Mouse (Mus musculus): ENCODE results near the gene Slfn4. TPM values are rescaled to one million over a fixed set of nuclear protein-coding genes. Genes with fewer than 3 reads are reported as not detected.
"Not testable (repeated sequence)": the region's sequence is repeated elsewhere in the genome, so short reads cannot be mapped to it uniquely, and the experiment has no call there.

Gene Slfn4
- polyA plus RNA-seq, 1 experiment from 2014 or later: not detected

GRCm38 (mm10) chr11:83223367-83223766 lies 48.4 kb downstream of the Slfn4 start:
- Histone ChIP-seq H3K9ac (ENCODE audit: low read length) (no peak overlapping the region), H3K27me3 (ENCODE audit: control insufficient read depth, insufficient read depth, low read length) (no peaks in the 10 kb centered on the region), H3K4me2 (no peak overlapping the region), H3K36me3 (ENCODE audit: control insufficient read depth, insufficient read depth, low read length) (no peaks in the 10 kb centered on the region), H3K9me3 (ENCODE audit: control insufficient read depth, low read length) (no peaks in the 10 kb centered on the region), H3K27ac (ENCODE audit: low read depth, low read length) (no peak overlapping the region), H3K4me3 (ENCODE audit: low read depth, low read length) (no peak overlapping the region), H3K4me1 (ENCODE audit: control insufficient read depth, insufficient read depth, low read length) (no peaks in the 10 kb centered on the region)
- no peak for ATAC-seq (ENCODE audit: low FRiP score)
- 88% methylated on average over 7 of the region's 7 CpGs for WGBS
- DNase-seq (ENCODE audit: low spot score, missing footprints): no peak

GRCm38 (mm10) chr11:83223793-83224192 lies 48.8 kb downstream of the Slfn4 start:
- H3K36me3 ChIP-seq (ENCODE audit: control insufficient read depth, insufficient read depth, low read length); H3K9me3 ChIP-seq (ENCODE audit: control insufficient read depth, low read length); DNase-seq (ENCODE audit: low spot score, missing footprints); H3K4me3 ChIP-seq (ENCODE audit: low read depth, low read length); H3K27me3 ChIP-seq (ENCODE audit: control insufficient read depth, insufficient read depth, low read length); H3K9ac ChIP-seq (ENCODE audit: low read length); H3K4me2 ChIP-seq; H3K4me1 ChIP-seq (ENCODE audit: control insufficient read depth, insufficient read depth, low read length); ATAC-seq (ENCODE audit: low FRiP score); H3K27ac ChIP-seq (ENCODE audit: low read depth, low read length): not testable (repeated sequence)
- 87% methylated on average over 5 of the region's 5 CpGs for WGBS

- no peak overlapping the region for H3K9ac ChIP-seq (ENCODE audit: low read length)
- H3K27me3 ChIP-seq (ENCODE audit: control insufficient read depth, insufficient read depth, low read length): no peaks in the 10 kb centered on the region
- no peak overlapping the region for H3K4me3 ChIP-seq (ENCODE audit: low read depth, low read length)
- H3K4me1 ChIP-seq (ENCODE audit: control insufficient read depth, insufficient read depth, low read length): no peaks in the 10 kb centered on the region
- no peaks in the 10 kb centered on the region for H3K36me3 ChIP-seq (ENCODE audit: control insufficient read depth, insufficient read depth, low read length)
- DNase-seq (ENCODE audit: low spot score, missing footprints) (no peak), ATAC-seq (ENCODE audit: low FRiP score) (no peak)
- 91% methylated on average over 9 of the region's 9 CpGs for WGBS
- H3K9me3 ChIP-seq (ENCODE audit: control insufficient read depth, low read length): no peaks in the 10 kb centered on the region
- no peak overlapping the region for H3K4me2 ChIP-seq
- no peak overlapping the region for H3K27ac ChIP-seq (ENCODE audit: low read depth, low read length)
These were observed 49.2 kb downstream of the Slfn4 start for GRCm38 (mm10) chr11:83224217-83224616.

- WGBS: 67% methylated on average over 3 of the region's 3 CpGs
- H3K9ac ChIP-seq (ENCODE audit: low read length): no peak overlapping the region
- no peak overlapping the region for H3K4me3 ChIP-seq (ENCODE audit: low read depth, low read length)
- H3K9me3 ChIP-seq (ENCODE audit: control insufficient read depth, low read length): no peaks in the 10 kb centered on the region
- no peak overlapping the region for H3K4me2 ChIP-seq
- no peaks in the 10 kb centered on the region for H3K27me3 ChIP-seq (ENCODE audit: control insufficient read depth, insufficient read depth, low read length)
- DNase-seq (ENCODE audit: low spot score, missing footprints): no peak
- H3K27ac ChIP-seq (ENCODE audit: low read depth, low read length): no peak overlapping the region
- no peaks in the 10 kb centered on the region for H3K4me1 ChIP-seq (ENCODE audit: control insufficient read depth, insufficient read depth, low read length)
- no peaks in the 10 kb centered on the region for H3K36me3 ChIP-seq (ENCODE audit: control insufficient read depth, insufficient read depth, low read length)
- no peak for ATAC-seq (ENCODE audit: low FRiP score)
These were observed 49.8 kb downstream of the Slfn4 start for GRCm38 (mm10) chr11:83224750-83225149.

- Histone ChIP-seq H3K27ac (ENCODE audit: low read depth, low read length) (no peak overlapping the region), H3K4me1 (ENCODE audit: control insufficient read depth, insufficient read depth, low read length) (no peaks in the 10 kb centered on the region), H3K4me3 (ENCODE audit: low read depth, low read length) (no peak overlapping the region), H3K9me3 (ENCODE audit: control insufficient read depth, low read length) (no peaks in the 10 kb centered on the region), H3K4me2 (no peak overlapping the region), H3K27me3 (ENCODE audit: control insufficient read depth, insufficient read depth, low read length) (no peaks in the 10 kb centered on the region), H3K36me3 (ENCODE audit: control insufficient read depth, insufficient read depth, low read length) (no peaks in the 10 kb centered on the region), H3K9ac (ENCODE audit: low read length) (no peak overlapping the region)
- WGBS: 89% methylated on average over 9 of the region's 9 CpGs
- DNase-seq (ENCODE audit: low spot score, missing footprints) (no peak), ATAC-seq (ENCODE audit: low FRiP score) (no peak)
These were observed 50.5 kb downstream of the Slfn4 start for GRCm38 (mm10) chr11:83225371-83225960.

GRCm38 (mm10) chr11:83227926-83228723 lies 53.1 kb downstream of the Slfn4 start:
- no peak for ATAC-seq (ENCODE audit: low FRiP score)
- 83% methylated on average over 7 of the region's 7 CpGs for WGBS
- H3K4me1 ChIP-seq (ENCODE audit: control insufficient read depth, insufficient read depth, low read length): no peaks in the 10 kb centered on the region

GRCm38 (mm10) chr11:83230966-83231365 lies 56.0 kb downstream of the Slfn4 start:
- no peaks in the 10 kb centered on the region for H3K27me3 ChIP-seq (ENCODE audit: control insufficient read depth, insufficient read depth, low read length)
- no peak for DNase-seq (ENCODE audit: low spot score, missing footprints)
- H3K4me3 ChIP-seq (ENCODE audit: low read depth, low read length): no peak overlapping the region
- H3K27ac ChIP-seq (ENCODE audit: low read depth, low read length): no peak overlapping the region
- 78% methylated on average over 3 of the region's 3 CpGs for WGBS
- no peak overlapping the region for H3K4me2 ChIP-seq
- H3K9ac ChIP-seq (ENCODE audit: low read length): no peak overlapping the region
- no peaks in the 10 kb centered on the region for H3K36me3 ChIP-seq (ENCODE audit: control insufficient read depth, insufficient read depth, low read length)
- H3K4me1 ChIP-seq (ENCODE audit: control insufficient read depth, insufficient read depth, low read length): no peaks in the 10 kb centered on the region
- ATAC-seq (ENCODE audit: low FRiP score): no peak
- no peaks in the 10 kb centered on the region for H3K9me3 ChIP-seq (ENCODE audit: control insufficient read depth, low read length)

More at GRCm38 (mm10) chr11:83227926-83228723, 53.1 kb downstream of the Slfn4 start:
- no peak overlapping the region for H3K9ac ChIP-seq (ENCODE audit: low read length)
- no peak overlapping the region for H3K4me2 ChIP-seq
- no peak overlapping the region for H3K4me3 ChIP-seq (ENCODE audit: low read depth, low read length)
- no peaks in the 10 kb centered on the region for H3K9me3 ChIP-seq (ENCODE audit: control insufficient read depth, low read length)
- no peak for DNase-seq (ENCODE audit: low spot score, missing footprints)
- no peaks in the 10 kb centered on the region for H3K27me3 ChIP-seq (ENCODE audit: control insufficient read depth, insufficient read depth, low read length)
- H3K27ac ChIP-seq (ENCODE audit: low read depth, low read length): no peak overlapping the region
- H3K36me3 ChIP-seq (ENCODE audit: control insufficient read depth, insufficient read depth, low read length): no peaks in the 10 kb centered on the region

- not testable (repeated sequence) for ATAC-seq (ENCODE audit: low FRiP score); H3K36me3 ChIP-seq (ENCODE audit: control insufficient read depth, insufficient read depth, low read length); H3K4me3 ChIP-seq (ENCODE audit: low read depth, low read length); H3K9ac ChIP-seq (ENCODE audit: low read length); H3K27ac ChIP-seq (ENCODE audit: low read depth, low read length); H3K9me3 ChIP-seq (ENCODE audit: control insufficient read depth, low read length); H3K4me2 ChIP-seq; H3K4me1 ChIP-seq (ENCODE audit: control insufficient read depth, insufficient read depth, low read length); DNase-seq (ENCODE audit: low spot score, missing footprints); H3K27me3 ChIP-seq (ENCODE audit: control insufficient read depth, insufficient read depth, low read length)
- 51% methylated on average over 5 of the region's 5 CpGs for WGBS
These were observed 58.6 kb downstream of the Slfn4 start for GRCm38 (mm10) chr11:83233621-83234020.

- H3K4me2 ChIP-seq; H3K27ac ChIP-seq (ENCODE audit: low read depth, low read length); H3K27me3 ChIP-seq (ENCODE audit: control insufficient read depth, insufficient read depth, low read length); H3K36me3 ChIP-seq (ENCODE audit: control insufficient read depth, insufficient read depth, low read length); H3K4me1 ChIP-seq (ENCODE audit: control insufficient read depth, insufficient read depth, low read length); DNase-seq (ENCODE audit: low spot score, missing footprints); H3K4me3 ChIP-seq (ENCODE audit: low read depth, low read length); ATAC-seq (ENCODE audit: low FRiP score); H3K9me3 ChIP-seq (ENCODE audit: control insufficient read depth, low read length); H3K9ac ChIP-seq (ENCODE audit: low read length): not testable (repeated sequence)
- WGBS: 84% methylated on average over 9 of the region's 9 CpGs
These were observed 62.4 kb downstream of the Slfn4 start for GRCm38 (mm10) chr11:83237390-83237789.

All from midbrain, embryonic 11.5 days (tissue).